Mouse (Mus musculus): ENCODE results near the gene Lamtor2. TPM values are rescaled to one million over a fixed set of nuclear protein-coding genes. Genes with fewer than 3 reads are reported as not detected.

Gene Lamtor2
- polyA plus RNA-seq, 1 experiment from 2014 or later = 86.9 TPM

GRCm38 (mm10) chr3:88563442-88563841 is 10.6 kb upstream of the Lamtor2 start:
- H3K4me3 ChIP-seq (ENCODE audit: low read depth, low read length) = no peak overlapping the region
- no peaks in the 10 kb centered on the region for H3K9me3 ChIP-seq (replicated peaks; ENCODE audit: control insufficient read depth, low read length)
- 85% methylated on average over 4 of the region's 4 CpGs for WGBS (ENCODE audit: insufficient replicate concordance)
- no peak overlapping the region for H3K27ac ChIP-seq (ENCODE audit: low read depth, low read length)
- H3K36me3 ChIP-seq (ENCODE audit: control insufficient read depth, insufficient read depth, low read length) = peaks cover 70% of the 10 kb centered on the region
- ATAC-seq (replicated peaks; ENCODE audit: insufficient number of reproducible peaks, low FRiP score, low TSS enrichment) = no peak
- no peaks in the 10 kb centered on the region for H3K4me1 ChIP-seq (ENCODE audit: control insufficient read depth, insufficient read depth, low read length)
- no peaks in the 10 kb centered on the region for H3K27me3 ChIP-seq (ENCODE audit: control insufficient read depth, insufficient read depth, low read length)
- no peak overlapping the region for H3K9ac ChIP-seq (ENCODE audit: low read depth, low read length)
- H3K4me2 ChIP-seq = no peak overlapping the region

GRCm38 (mm10) chr3:88561989-88562388 is 9.1 kb upstream of the Lamtor2 start:
- H3K9ac ChIP-seq (ENCODE audit: low read depth, low read length) = no peak overlapping the region
- no peak for ATAC-seq (replicated peaks; ENCODE audit: insufficient number of reproducible peaks, low FRiP score, low TSS enrichment)

GRCm38 (mm10) chr3:88559596-88559995 is 6.7 kb upstream of the Lamtor2 start:
- H3K27me3 ChIP-seq (ENCODE audit: control insufficient read depth, insufficient read depth, low read length) = no peaks in the 10 kb centered on the region
- H3K4me3 ChIP-seq (ENCODE audit: low read depth, low read length) = no peak overlapping the region
- H3K4me1 ChIP-seq (ENCODE audit: control insufficient read depth, insufficient read depth, low read length) = peaks cover 9% of the 10 kb centered on the region
- H3K4me2 ChIP-seq = no peak overlapping the region
- no peak overlapping the region for H3K9ac ChIP-seq (ENCODE audit: low read depth, low read length)
- peaks cover 59% of the 10 kb centered on the region for H3K36me3 ChIP-seq (ENCODE audit: control insufficient read depth, insufficient read depth, low read length)
- WGBS (ENCODE audit: insufficient replicate concordance) = 89% methylated on average over 9 of the region's 9 CpGs
- H3K9me3 ChIP-seq (replicated peaks; ENCODE audit: control insufficient read depth, low read length) = no peaks in the 10 kb centered on the region
- ATAC-seq (replicated peaks; ENCODE audit: insufficient number of reproducible peaks, low FRiP score, low TSS enrichment) = no peak
- no peak overlapping the region for H3K27ac ChIP-seq (ENCODE audit: low read depth, low read length)

More at GRCm38 (mm10) chr3:88561989-88562388, 9.1 kb upstream of the Lamtor2 start:
- no peak overlapping the region for H3K4me2 ChIP-seq
- peaks cover 64% of the 10 kb centered on the region for H3K36me3 ChIP-seq (ENCODE audit: control insufficient read depth, insufficient read depth, low read length)
- no peaks in the 10 kb centered on the region for H3K9me3 ChIP-seq (replicated peaks; ENCODE audit: control insufficient read depth, low read length)
- H3K4me3 ChIP-seq (ENCODE audit: low read depth, low read length) = no peak overlapping the region
- no peaks in the 10 kb centered on the region for H3K4me1 ChIP-seq (ENCODE audit: control insufficient read depth, insufficient read depth, low read length)
- 77% methylated on average over 4 of the region's 4 CpGs for WGBS (ENCODE audit: insufficient replicate concordance)
- no peaks in the 10 kb centered on the region for H3K27me3 ChIP-seq (ENCODE audit: control insufficient read depth, insufficient read depth, low read length)
- H3K27ac ChIP-seq (ENCODE audit: low read depth, low read length) = no peak overlapping the region

- no peak for ATAC-seq (replicated peaks; ENCODE audit: insufficient number of reproducible peaks, low FRiP score, low TSS enrichment)
- Histone ChIP-seq H3K9ac (ENCODE audit: low read depth, low read length) (no peak overlapping the region), H3K4me1 (ENCODE audit: control insufficient read depth, insufficient read depth, low read length) (peaks cover 14% of the 10 kb centered on the region), H3K27ac (ENCODE audit: low read depth, low read length) (no peak overlapping the region), H3K9me3 (replicated peaks; ENCODE audit: control insufficient read depth, low read length) (no peaks in the 10 kb centered on the region), H3K4me2 (no peak overlapping the region), H3K27me3 (ENCODE audit: control insufficient read depth, insufficient read depth, low read length) (no peaks in the 10 kb centered on the region), H3K4me3 (ENCODE audit: low read depth, low read length) (no peak overlapping the region), H3K36me3 (ENCODE audit: control insufficient read depth, insufficient read depth, low read length) (peaks cover 40% of the 10 kb centered on the region)
- WGBS (ENCODE audit: insufficient replicate concordance) = 95% methylated on average over 8 of the region's 8 CpGs
Observed at GRCm38 (mm10) chr3:88556616-88557015, 3.7 kb upstream of the Lamtor2 start.

- Histone ChIP-seq H3K4me2 (no peak overlapping the region), H3K4me1 (ENCODE audit: control insufficient read depth, insufficient read depth, low read length) (peaks cover 14% of the 10 kb centered on the region), H3K27ac (ENCODE audit: low read depth, low read length) (no peak overlapping the region), H3K4me3 (ENCODE audit: low read depth, low read length) (no peak overlapping the region), H3K27me3 (ENCODE audit: control insufficient read depth, insufficient read depth, low read length) (no peaks in the 10 kb centered on the region), H3K36me3 (ENCODE audit: control insufficient read depth, insufficient read depth, low read length) (peaks cover 39% of the 10 kb centered on the region), H3K9me3 (replicated peaks; ENCODE audit: control insufficient read depth, low read length) (no peaks in the 10 kb centered on the region), H3K9ac (ENCODE audit: low read depth, low read length) (no peak overlapping the region)
- 88% methylated on average over 6 of the region's 6 CpGs for WGBS (ENCODE audit: insufficient replicate concordance)
- ATAC-seq (replicated peaks; ENCODE audit: insufficient number of reproducible peaks, low FRiP score, low TSS enrichment) = no peak
Observed at GRCm38 (mm10) chr3:88555731-88556130, 2.9 kb upstream of the Lamtor2 start.

- WGBS (ENCODE audit: insufficient replicate concordance) = 91% methylated on average over 5 of the region's 5 CpGs
- no peak for ATAC-seq (replicated peaks; ENCODE audit: insufficient number of reproducible peaks, low FRiP score, low TSS enrichment)
- Histone ChIP-seq H3K9me3 (replicated peaks; ENCODE audit: control insufficient read depth, low read length) (no peaks in the 10 kb centered on the region), H3K27ac (ENCODE audit: low read depth, low read length) (no peak overlapping the region), H3K4me3 (ENCODE audit: low read depth, low read length) (peak overlapping the region; percentile 80; the same call in 1 of the 2 replicates), H3K4me1 (ENCODE audit: control insufficient read depth, insufficient read depth, low read length) (peaks cover 14% of the 10 kb centered on the region), H3K27me3 (ENCODE audit: control insufficient read depth, insufficient read depth, low read length) (no peaks in the 10 kb centered on the region), H3K9ac (ENCODE audit: low read depth, low read length) (no peak overlapping the region), H3K36me3 (ENCODE audit: control insufficient read depth, insufficient read depth, low read length) (peaks cover 33% of the 10 kb centered on the region), H3K4me2 (peak overlapping the region; percentile 87; the same call in 1 of the 2 replicates)
Observed at GRCm38 (mm10) chr3:88555069-88555605, 2.3 kb upstream of the Lamtor2 start.

- Histone ChIP-seq H3K36me3 (ENCODE audit: control insufficient read depth, insufficient read depth, low read length) (peaks cover 22% of the 10 kb centered on the region), H3K4me1 (ENCODE audit: control insufficient read depth, insufficient read depth, low read length) (peaks cover 14% of the 10 kb centered on the region), H3K9ac (ENCODE audit: low read depth, low read length) (peak overlapping the region; percentile 93), H3K27ac (ENCODE audit: low read depth, low read length) (peak overlapping the region; percentile 98), H3K9me3 (replicated peaks; ENCODE audit: control insufficient read depth, low read length) (no peaks in the 10 kb centered on the region), H3K4me2 (peak overlapping the region; percentile 87), H3K4me3 (ENCODE audit: low read depth, low read length) (peak overlapping the region; percentile 80), H3K27me3 (ENCODE audit: control insufficient read depth, insufficient read depth, low read length) (no peaks in the 10 kb centered on the region)
- WGBS (ENCODE audit: insufficient replicate concordance) = under 1% methylated on average over 39 of the region's 41 CpGs
- peak; percentile 47 for ATAC-seq (replicated peaks; ENCODE audit: insufficient number of reproducible peaks, low FRiP score, low TSS enrichment)
Observed at GRCm38 (mm10) chr3:88553880-88554586, 1.2 kb upstream of the Lamtor2 start.

- peak; percentile 87 for ATAC-seq (replicated peaks; ENCODE audit: insufficient number of reproducible peaks, low FRiP score, low TSS enrichment)
- Histone ChIP-seq H3K4me2 (peak within 1 kb of the TSS; percentile 87), H3K4me1 (ENCODE audit: control insufficient read depth, insufficient read depth, low read length) (peaks cover 14% of the 10 kb centered on the region), H3K9ac (ENCODE audit: low read depth, low read length) (peak within 1 kb of the TSS; percentile 93), H3K9me3 (replicated peaks; ENCODE audit: control insufficient read depth, low read length) (no peaks in the 10 kb centered on the region), H3K36me3 (ENCODE audit: control insufficient read depth, insufficient read depth, low read length) (peaks cover 20% of the 10 kb centered on the region), H3K4me3 (ENCODE audit: low read depth, low read length) (peak within 1 kb of the TSS; percentile 80), H3K27me3 (ENCODE audit: control insufficient read depth, insufficient read depth, low read length) (no peaks in the 10 kb centered on the region), H3K27ac (ENCODE audit: low read depth, low read length) (peak within 1 kb of the TSS; percentile 98)
- 0% methylated on average over 21 of the region's 37 CpGs for WGBS (ENCODE audit: insufficient replicate concordance)
Observed at GRCm38 (mm10) chr3:88553525-88553879, 628 bp upstream of the Lamtor2 start, which contains the start of gene Ubqln4. TSS of gene Ubqln4 (plus strand) at chr3:88553758.
